Mouse (Mus musculus) intestine, embryonic 14.5 days (tissue): ENCODE data around the gene Gm28053. TPM values are rescaled to one million over a fixed set of nuclear protein-coding genes. Genes with fewer than 3 reads are reported as not detected.

ENCODE experiments used
- polyA plus RNA-seq: library from polyadenylated mRNA; unstranded; fragments of >200 nt; fragmentation: Nextera tagmentation; extraction: Ambion mirVana; gene quantifications from 2 replicates; pipeline ENCODE4 v1.2.1, GENCODE M21; 2014

Gene Gm28053
- polyA plus RNA-seq, 1 experiment from 2014 or later: 4.9 TPM

Other genes with a start within 250 kb of the Gm28053 start
- gene Atp6v0e2, start 181.0 kb upstream of the Gm28053 start, polyA plus RNA-seq: 25.0 and 29.2 TPM in 2 replicates
- 6.7 and 7.7 TPM in 2 replicates for gene Lrrc61, start 163.8 kb upstream of the Gm28053 start, polyA plus RNA-seq
- 69.7 and 73.9 TPM in 2 replicates for gene Rarres2, start 145.8 kb upstream of the Gm28053 start, polyA plus RNA-seq
- not detected in 2 replicates for gene Gm45021, start 129.0 kb upstream of the Gm28053 start, polyA plus RNA-seq
- gene Repin1, start 124.7 kb upstream of the Gm28053 start, polyA plus RNA-seq: 28.4 and 29.5 TPM in 2 replicates
- not detected in 2 replicates for gene Gm44965, start 124.7 kb upstream of the Gm28053 start, polyA plus RNA-seq
- gene Zfp775, start 116.5 kb upstream of the Gm28053 start, polyA plus RNA-seq: 7.4 and 8.3 TPM in 2 replicates
- gene AI854703, start 91.8 kb upstream of the Gm28053 start, polyA plus RNA-seq: 0.70 and 1.0 TPM in 2 replicates
- gene Gimap8, start 71.4 kb upstream of the Gm28053 start, polyA plus RNA-seq: 0.73 and 0.77 TPM in 2 replicates
- gene Gimap9, start 42.5 kb upstream of the Gm28053 start, polyA plus RNA-seq: 14.1 and 15.9 TPM in 2 replicates
- 18.3 and 19.1 TPM in 2 replicates for gene Gimap4, start 34.1 kb upstream of the Gm28053 start, polyA plus RNA-seq
- 22.8 and 24.3 TPM in 2 replicates for gene Gimap6, start 10.4 kb upstream of the Gm28053 start, polyA plus RNA-seq
- 0.14 and 0.16 TPM in 2 replicates for gene Gimap7, start within 50 bp of the Gm28053 start, polyA plus RNA-seq
- gene Gimap1, start 20.4 kb downstream of the Gm28053 start, polyA plus RNA-seq: 21.0 and 23.8 TPM in 2 replicates
- gene Gimap5, start 27.6 kb downstream of the Gm28053 start, polyA plus RNA-seq: 9.0 and 10.7 TPM in 2 replicates
- 0.19 TPM in 1 of 2 replicates, not detected in the other for gene Gimap3, start 52.2 kb downstream of the Gm28053 start, polyA plus RNA-seq
- gene Tmem176a, start 122.3 kb downstream of the Gm28053 start, polyA plus RNA-seq: 171 and 182 TPM in 2 replicates
- 373 and 390 TPM in 2 replicates for gene Tmem176b, start 122.9 kb downstream of the Gm28053 start, polyA plus RNA-seq
- gene Aoc1, start 154.3 kb downstream of the Gm28053 start, polyA plus RNA-seq: 2.5 and 2.8 TPM in 2 replicates
- not detected in 2 replicates for gene 1600015I10Rik, start 211.3 kb downstream of the Gm28053 start, polyA plus RNA-seq